Mouse (Mus musculus) right cerebral cortex, postnatal 10 days (tissue): ENCODE results near the gene 1700003H04Rik.

Experiments used
- DNase-seq, 2 experiments: peaks; one replicate each; pipeline ENCODE4 v3.0.0; 2021; ENCODE audit warnings: low spot score in 2 of 2

Gene 1700003H04Rik

DNA sequence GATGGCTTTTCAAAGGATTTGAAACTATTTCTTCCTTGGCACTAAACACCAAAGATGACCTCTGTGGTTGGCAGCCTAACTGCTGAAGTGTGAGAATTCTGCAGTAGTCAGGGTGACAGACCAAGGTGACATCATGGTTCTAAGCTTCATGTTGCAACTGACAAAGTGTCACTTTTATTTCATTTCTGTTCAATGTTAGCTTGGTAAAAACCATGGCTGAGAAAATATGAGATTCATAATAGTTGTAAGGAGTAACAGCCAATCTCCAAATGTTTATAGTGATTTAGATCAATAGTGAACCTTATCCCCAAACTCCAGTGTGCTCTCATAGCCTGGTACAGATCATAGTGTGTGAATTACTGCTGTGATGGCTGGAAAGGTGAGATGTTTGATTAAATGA, at the start of gene 1700003H04Rik:
Gene 1700003H04Rik (minus strand): TSS at position 101 of the 400 bp plus-strand sequence.
- no peak for DNase-seq

GRCm38 (mm10) chr3:124623031-124623430, 42.1 kb upstream of the 1700003H04Rik start:
- no peak for DNase-seq

DNA sequence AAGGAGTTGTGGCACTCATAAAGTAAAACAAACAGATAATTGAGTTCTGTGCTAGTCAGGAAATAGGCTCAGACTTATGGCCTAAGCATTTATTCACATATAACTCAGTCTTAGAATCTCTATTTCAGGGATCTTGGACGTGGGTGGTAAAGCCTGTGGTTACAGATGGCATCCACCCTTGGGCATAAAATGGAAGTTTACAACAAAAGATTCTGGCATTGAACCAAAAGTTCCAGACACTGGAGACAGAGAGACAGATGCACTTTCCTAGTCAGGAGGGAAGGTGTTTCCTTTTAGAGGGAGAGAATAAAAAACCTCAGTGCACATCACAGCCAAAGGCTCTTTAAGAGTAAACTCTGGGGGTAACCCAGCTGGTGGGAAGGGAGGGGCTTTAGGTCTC, 32.4 kb upstream of the 1700003H04Rik start:
- peak; percentile 27 to 53 for DNase-seq

DNA sequence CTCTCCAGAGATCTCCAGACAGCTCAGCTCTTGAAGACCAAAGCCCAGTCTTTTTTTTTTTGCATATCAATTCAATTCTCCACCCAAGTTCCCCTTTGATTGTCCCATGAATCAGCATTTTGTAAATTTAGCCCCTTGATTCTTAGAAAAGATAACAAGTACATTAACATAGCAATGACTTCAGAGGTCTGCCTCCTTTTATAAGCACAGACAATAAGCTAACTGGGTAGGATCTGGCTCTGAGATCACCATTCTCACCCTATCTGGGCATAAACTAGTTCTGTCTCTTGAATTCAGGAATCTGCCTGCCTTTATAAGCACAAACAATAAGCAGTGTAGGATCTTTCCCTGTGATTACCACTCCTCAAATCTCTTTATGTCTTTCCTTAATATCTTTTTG, 29.1 kb upstream of the 1700003H04Rik start:
- DNase-seq = no peak

DNA sequence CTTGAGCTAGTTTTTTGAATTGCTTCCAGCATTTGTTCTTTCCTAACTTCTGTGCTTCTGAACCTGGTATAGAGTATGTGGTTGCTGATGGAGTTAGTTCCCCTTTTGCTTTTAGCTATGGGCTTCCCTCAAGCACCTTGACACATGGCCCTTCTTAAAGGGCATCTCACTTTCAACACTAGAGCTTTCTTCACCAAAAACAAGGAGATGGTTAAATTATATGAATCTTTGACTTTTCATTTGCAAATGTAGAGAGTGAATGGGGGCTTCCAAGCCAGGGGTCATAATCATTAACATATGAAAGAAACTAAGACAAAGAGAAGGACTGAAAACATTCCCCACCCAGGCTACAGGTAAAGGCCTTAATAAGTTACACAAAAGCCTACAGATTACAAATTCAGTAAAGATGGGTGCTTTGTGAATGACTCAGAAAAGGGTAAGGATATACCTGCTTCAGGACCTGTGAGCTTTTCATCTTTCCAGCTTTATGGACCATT, 25.2 kb upstream of the 1700003H04Rik start:
- no peak for DNase-seq

- DNase-seq = no peak
Observed at GRCm38 (mm10) chr3:124605518-124605917, 24.6 kb upstream of the 1700003H04Rik start.

- DNase-seq = no peak
Observed at GRCm38 (mm10) chr3:124597789-124598188, 16.9 kb upstream of the 1700003H04Rik start.

- DNase-seq = peak in 1 of 2 experiments; percentile 31
Observed at GRCm38 (mm10) chr3:124587534-124587933, 6.6 kb upstream of the 1700003H04Rik start.

DNA sequence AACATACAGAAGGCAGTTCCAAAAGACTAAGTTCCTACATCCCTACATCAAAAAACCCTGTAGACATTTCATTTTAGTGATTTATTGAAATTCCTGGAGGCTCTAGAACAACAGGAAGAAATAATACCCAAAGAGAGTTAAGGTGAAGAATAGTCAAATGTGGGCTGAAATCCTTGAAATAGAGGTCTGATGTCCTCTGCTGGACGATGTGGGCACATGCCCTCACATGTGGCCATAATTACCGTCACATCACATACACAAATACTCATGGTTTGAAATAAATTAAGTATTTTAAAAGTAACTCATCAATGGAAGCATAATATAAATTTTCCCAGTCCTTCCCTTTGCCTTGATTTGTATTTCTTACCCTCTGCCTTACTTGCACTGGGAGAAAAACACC, 4.9 kb upstream of the 1700003H04Rik start:
- DNase-seq = no peak

GRCm38 (mm10) chr3:124557317-124557716, 23.6 kb downstream of the 1700003H04Rik start:
- DNase-seq = no peak

DNA sequence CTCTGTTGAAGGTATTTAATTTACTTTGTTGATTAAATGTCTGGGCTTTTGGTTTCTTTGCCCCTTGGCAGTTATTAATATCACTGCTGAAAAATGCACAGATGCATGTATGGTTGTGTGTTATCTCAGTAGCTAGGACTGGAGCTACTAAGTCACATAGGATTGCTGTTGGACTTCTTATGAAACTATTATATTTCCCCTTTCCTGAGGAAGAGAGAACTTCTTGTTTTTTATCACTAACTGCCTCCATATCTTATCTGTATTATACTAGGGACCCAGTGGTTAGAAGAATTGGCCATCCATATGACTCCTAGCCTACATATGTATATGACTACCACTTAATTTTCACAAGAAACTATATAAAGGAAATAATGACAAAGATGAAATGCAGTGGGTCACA, 24.9 kb downstream of the 1700003H04Rik start:
- DNase-seq = no peak

DNA sequence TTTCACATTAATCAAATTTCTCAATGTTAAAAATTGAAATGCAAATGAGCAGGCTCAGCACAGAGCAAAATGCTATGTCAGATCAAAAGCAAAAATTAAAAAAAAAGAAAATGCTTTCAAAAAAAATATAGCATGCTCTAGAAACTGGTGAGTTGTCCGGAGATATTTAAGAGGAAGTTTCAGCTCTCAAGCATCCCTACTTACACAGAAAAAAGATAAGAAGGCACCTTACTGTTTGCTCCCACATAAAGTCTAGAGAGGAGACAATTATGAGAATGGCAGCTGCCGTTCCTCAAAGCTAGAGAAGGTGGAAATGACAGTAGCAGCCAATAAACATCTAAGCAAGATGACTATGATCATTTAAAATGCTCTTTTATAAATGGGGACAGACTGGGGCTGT, 25.8 kb downstream of the 1700003H04Rik start:
- DNase-seq = no peak

DNA sequence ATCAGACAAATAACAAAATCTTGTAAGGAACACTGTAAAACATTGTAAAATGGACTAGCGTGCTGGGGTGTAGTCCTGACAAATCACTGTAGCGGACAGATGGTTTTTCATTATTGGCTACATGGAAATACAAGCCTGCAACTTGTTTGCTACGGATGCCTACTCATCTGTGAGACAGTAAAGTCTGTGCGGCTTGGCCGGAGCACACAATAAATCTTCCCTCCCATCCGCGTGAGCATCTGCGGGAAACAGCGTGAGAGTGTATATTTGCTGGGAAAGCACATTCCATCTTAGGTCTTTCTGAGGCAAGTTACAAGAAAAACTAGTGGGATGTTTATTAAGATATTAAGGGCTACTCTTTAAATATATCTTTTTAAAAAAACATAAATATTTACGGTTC, 32.0 kb downstream of the 1700003H04Rik start:
- peak in 1 of 2 experiments; percentile 17 for DNase-seq

DNA sequence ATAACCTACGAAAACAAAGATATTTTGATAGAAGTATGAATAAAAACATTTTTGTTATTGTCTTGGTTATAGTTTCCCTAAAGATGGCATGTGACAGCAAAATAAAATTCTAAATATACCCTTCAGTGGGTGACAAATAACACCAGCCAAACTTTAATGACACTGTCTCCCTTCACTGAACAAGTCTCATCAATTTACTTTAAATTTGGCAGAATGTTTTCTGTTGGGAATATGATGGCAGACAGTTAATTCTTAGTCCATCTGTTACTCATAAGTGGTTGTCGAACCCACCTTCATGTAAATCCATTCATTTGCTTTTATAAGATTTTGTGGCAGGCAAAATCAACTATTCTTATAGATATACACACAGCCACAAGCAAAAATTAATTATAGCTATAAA, 42.6 kb downstream of the 1700003H04Rik start:
- no peak for DNase-seq

- DNase-seq = no peak
Observed at GRCm38 (mm10) chr3:124536602-124537001, 44.3 kb downstream of the 1700003H04Rik start.

DNA sequence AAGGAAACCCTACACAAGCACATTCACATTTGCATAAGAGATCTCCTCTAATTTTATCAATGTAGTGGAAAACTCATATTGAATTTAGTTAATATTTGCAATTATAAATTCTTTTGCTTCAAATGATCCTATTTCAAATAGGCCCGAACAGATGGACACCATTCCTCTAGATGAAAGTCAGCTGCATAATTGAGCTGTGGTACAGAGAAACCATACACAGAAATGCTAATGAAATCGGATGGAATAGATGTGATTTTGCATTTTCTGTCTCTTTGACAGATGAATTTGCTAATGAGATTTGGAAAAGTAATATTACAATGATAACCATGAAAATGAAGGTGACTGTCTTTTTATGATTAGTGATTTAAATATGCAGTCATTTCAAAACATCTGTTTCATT, 62.1 kb downstream of the 1700003H04Rik start:
- DNase-seq = no peak
